Mouse (Mus musculus) spleen, postnatal 36 days (tissue): ENCODE measurements around the gene Sar1b.
"Not testable (repeated sequence)": the region's sequence is repeated elsewhere in the genome, so short reads cannot be mapped to it uniquely, and the experiment has no call there.

ENCODE experiments used
- DNase-seq, 2 experiments: peaks; one replicate each; pipeline ENCODE4 v3.0.0; 2022; ENCODE audit warnings: low spot score in 2 of 2, mixed read lengths in 1 of 2

Gene Sar1b

DNA sequence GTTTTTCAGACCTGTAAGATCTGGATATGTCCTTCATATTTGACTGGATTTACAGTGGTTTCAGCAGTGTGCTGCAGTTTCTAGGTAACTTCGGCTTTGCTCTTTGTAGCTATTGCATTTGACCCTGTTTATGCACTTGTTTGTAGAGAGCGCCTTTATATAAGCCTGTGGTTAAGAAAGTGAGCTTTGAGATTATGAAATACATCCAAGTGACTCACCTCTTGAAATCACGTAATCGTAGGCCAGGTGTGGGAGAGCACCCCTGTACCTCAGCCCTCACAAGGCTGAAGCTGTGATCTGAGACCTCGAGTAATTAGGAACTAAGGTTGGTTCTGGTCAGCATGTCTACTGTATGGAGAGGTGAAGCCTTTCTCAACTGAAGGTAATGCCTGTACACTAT lies 14.0 kb downstream of the Sar1b start:
- no peak for DNase-seq

DNA sequence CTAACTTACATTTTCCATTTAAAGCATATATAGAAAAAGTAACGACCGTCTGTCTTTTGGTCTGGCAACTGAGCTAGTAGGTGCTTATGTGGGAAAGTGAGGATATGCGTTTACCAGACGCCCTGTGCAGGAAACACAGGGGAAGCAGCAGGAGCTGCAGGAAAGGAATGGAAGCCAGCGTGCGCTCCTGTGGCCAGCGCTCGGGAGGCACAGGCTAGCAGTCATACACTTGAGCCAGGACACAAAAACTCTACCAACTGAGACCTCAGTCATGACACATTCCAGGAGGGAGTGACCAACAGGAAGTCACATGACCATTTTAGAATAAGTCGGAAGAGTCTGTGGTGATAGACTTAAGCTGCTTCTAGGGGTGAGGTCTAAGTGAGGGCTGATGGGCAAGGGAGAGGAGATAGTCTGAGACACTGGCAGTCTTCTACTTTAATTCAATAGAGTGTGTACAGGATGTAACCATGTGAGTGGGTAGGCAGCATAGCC lies 17.3 kb downstream of the Sar1b start:
- no peak for DNase-seq

DNA sequence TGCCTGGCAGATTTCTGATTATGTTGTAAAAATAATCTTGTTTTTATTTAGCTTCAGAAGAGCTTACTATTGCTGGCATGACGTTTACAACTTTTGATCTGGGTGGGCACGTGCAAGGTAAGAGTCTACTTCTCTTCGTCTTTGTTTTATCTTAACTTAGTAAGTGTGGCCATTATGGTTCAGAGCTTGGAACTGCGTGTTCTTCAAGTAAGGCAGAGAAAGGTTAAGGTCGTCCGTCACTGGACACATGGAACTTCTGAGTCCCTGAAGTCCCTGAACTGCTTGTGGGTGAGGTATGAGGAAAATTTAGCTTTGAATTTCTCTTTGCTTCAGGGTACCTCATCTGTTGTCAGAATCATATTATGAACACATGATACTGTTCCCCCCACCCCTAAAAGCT lies 19.2 kb downstream of the Sar1b start:
- no peak for DNase-seq

DNA sequence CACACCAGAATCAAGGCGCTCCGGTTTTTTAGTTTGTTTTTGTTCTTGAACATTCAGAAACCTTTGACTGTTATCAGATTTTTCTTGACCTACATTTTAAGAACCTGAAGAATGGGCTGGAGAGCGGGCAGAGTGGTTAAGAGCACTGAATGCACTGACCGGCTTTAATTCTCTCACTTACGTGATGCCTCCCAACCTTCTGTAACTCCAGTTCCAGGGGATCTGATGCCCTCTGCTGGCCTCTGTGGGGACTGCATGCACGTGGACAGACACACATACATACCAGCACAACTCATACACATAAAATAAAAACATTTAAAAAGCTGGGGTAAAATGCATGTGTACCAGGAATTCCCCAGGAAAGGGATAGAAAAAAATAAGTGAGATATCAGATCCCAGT lies 22.4 kb downstream of the Sar1b start:
- peak in 1 of 2 experiments; percentile 21 for DNase-seq

DNA sequence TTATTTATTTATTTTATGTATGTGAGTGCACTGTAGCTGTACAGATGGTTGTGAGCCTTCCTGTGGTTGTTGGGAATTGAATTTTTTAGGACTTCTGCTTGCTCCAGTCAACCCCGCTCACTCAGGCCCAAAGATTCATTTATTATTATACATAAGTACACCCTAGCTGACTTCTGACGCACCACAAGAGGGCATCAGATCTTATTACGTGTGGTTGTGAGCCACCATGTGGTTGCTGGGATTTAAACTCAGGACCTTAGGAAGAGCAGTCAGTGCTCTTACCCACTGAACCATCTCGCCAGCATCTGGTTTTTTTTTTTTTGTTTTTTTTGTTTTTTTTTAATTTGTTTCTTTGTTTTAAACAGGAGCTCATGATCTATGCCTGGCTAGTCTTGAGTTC lies 26.2 kb downstream of the Sar1b start:
- DNase-seq, result not testable (repeated sequence)

DNA sequence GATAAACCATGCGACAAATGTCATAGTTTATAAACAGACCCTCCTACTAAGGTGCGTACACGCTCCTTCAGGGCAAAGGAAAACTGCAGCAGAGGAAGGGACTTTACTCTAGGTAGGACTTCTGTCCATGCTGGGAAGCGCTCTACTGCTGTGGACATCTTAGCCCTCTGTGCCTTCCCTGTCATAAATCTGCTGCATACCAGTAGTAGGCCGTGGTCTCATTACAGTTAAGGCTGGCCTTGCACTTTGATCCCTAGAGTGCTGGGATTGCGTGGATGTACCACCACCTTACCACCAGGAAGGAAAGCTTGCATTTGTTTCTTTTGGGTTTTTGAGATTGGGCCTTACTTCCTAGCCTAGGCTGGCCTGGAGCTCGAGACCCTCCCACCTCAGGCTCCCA lies 27.2 kb downstream of the Sar1b start:
- no peak for DNase-seq

DNA sequence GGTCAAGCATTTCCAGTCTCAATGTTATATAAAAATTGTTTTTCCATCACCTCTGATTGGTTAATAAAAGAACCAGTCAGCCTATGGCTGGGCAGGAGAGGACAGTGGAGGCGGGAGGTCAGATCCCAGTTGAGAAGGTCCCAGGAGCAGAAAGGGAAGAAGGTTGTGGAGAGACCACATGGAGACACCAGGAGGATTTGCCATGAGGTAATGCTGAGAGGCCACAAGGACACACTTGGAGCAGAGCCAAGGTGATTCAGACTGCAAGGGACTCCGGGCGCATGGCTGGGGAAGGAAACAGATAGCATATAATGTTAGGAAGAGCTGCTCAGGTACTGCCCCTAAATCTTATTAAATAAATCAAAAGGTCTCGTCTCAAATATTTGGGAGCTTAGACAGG lies 32.8 kb downstream of the Sar1b start:
- no peak for DNase-seq

DNA sequence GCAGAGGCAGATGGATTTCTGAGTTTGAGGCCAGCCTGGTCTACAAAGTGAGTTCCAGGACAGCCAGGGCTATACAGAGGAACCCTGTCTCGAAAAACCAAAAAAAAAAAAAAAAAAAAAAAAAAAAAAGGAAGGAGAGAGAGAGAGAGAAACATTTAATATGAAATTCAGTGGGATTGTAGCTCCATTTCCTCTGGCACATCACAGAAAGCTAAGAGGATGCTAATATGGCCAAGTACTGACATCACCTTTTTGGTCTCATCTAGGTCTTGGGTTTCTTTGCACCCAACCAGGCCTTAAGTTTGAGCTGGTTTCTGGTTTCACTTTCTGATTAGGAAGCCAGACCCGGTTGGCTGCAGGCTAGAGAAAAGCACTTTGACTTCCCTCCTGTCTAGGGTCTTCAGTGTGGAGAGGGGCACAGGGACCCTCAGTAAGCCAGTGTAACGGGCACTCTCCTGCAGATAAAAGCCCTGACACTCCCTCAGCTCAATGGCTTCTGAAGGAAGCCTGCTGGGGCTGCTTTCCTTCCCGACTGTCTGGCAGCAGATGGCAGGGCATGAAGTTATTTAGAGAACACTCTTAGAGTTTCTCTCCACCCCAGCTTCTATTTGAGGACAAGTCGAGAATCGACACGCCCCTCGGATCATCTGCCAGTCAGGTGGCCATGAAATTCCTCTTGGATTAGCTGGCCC lies 37.3 kb downstream of the Sar1b start:
- DNase-seq, result no peak

DNA sequence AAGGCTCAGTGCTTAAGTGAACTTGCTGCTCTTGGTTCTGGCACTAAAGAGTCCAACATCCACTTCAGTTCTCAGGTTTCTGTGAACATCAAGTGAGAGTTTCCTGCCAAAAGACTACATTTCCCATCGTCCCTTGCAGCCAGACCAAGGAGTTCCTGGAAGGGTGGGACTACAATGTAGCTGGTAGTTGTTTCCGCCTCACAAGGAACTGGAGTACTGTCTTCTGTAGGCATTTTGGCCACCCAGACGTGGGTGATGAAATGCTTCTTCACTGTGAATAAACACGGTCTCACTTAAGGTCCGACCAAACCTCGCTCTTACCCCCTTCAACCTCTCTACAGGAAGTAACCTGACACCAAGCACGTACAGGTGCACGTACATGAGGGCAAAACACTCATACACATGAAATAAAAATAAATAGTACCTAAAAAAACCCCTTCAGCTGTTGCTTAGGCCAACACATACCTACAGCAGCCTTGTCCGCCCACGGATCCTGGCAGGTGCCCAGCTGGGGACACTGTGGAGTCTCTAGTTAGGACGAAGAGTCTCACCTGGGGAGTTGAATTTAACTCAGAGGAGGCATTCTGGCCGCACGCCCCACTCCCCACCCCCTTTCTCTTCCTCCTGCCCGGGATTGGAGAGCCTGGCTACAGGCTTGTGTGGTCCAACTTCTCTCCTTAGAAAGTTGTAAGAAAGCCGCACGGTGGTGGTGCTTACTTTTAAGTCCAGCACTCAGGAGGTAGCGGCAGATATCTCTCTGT lies 41.9 kb downstream of the Sar1b start:
- DNase-seq, result peak; percentile 85 to 87

DNA sequence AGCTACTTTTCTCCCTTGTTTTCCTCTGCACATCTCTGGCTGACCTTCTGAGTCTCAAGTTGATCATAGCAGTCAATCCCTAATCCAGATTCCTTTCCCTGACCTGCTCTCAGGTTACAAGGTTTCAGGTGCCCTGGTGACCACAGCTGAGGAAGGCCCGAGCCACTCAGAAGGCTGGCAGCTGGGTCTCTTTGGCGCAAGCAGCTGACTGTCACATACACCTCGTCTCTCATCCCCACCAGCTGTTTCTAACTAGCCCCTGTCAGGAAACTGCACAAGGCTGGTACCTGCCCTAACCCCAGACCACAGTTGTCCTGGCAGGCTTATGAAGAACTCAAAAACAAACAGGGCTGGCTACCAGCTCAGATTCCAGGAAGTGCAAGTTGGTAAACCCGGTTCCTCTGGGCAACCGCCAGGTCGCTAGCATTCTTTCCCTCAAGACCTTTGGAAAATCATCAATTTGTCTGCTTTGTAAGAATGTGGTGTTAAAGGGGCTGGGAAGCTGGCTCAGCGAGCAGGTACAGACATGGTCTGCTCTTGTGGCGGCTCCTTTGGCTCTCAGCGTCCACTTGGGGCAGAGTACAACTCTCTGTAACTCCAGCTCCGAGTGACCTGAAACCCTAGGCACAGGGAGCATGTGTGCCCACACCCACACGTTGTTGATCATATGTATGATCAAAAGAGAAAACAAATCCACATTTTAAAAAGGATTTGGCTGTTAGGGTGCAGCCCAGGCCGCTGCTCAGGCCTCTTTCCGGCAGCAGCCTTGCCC lies 43.8 kb downstream of the Sar1b start:
- DNase-seq, result no peak

DNA sequence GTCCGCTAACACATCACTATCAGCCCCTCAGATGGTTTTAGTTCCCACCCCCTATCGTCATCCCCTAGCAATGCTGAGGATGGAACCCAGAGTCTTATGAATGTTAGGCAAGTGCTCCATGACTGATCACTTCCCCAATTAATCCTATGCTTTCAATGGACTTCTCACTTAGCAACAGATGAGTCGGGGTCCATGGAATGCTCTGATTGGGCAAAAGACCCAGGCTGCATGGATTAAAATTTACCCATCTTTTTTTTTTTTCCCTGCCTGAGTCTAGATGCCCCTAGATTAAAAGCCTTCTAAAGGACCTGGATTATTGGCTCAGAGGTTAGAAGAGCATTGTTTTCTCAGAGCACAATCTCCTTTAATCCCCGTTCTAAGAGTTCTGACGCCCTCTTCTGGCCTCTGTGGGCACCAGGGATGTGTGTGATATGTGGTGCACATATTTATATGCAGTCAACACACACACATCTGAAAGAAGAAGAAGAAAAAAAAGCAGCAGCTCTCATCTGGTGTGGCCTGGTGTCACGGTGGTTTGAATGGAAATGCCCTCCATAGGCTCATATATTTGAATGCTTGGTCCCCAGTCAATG lies 46.2 kb downstream of the Sar1b start:
- DNase-seq, result peak in 1 of 2 experiments; percentile 35

DNA sequence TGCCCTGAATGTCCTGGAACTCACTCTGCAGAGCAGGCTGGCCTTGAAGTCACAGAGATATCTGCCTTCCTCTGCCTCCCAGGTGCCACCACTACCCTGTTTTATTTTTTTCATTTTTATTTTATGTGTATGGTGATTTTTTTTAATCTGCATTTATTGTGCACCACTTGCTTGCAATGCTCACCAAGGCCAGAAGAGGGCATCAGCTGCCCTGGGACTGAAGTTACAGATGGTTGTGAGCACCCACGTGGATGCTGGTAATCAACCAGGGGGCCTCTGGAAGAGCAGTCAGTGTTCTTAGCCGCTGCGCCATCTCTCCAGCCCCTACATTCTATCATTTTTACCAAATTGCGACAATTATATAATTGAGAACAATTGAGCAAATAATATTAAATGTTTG lies 47.7 kb downstream of the Sar1b start:
- no peak for DNase-seq

DNA sequence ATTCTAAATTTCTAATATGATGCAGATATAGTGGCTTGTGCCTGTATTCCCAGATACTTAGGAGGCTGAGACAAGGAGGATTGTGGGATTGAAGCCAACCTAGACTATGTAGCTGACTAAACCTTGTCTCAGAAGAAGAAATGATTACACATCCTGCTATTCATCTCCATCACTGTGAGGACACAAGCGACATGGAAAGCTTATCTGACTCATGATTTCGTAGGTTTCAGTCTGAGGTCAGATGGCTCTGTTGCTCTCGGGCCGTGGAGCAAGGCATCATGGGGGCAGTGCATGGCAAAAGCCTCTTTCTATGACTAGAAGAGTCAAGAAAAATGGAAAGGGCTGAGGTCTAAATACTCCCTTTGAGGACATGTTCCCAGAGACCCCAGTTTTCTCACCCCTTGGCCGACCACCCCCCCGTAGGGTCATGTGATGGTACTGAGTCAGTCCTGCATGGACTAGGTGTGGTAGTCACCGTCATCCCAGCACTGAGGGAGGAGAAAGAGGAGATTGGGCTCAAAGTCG lies 48.6 kb downstream of the Sar1b start:
- DNase-seq, result no peak

DNA sequence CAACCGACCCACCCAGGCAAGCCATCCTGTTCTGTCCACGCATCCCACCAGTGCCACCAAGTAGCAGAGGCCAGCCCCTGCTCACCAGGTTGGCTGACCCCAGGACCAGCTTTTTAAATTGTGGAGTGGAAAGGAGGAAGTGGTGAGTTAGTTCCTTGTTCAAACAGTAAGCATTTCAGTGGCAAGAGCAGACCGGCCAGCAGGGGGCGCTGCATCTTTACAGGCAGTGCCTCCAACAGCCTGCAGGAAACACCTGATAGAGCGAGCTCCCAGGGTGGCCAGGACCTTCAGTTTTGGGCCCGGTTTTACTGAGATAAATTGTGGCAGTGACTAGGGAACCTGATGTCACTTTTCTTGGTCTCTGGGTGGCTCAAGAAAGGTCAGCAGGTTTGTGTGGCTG lies 54.3 kb downstream of the Sar1b start:
- DNase-seq, result peak; percentile 89 to 92

DNA sequence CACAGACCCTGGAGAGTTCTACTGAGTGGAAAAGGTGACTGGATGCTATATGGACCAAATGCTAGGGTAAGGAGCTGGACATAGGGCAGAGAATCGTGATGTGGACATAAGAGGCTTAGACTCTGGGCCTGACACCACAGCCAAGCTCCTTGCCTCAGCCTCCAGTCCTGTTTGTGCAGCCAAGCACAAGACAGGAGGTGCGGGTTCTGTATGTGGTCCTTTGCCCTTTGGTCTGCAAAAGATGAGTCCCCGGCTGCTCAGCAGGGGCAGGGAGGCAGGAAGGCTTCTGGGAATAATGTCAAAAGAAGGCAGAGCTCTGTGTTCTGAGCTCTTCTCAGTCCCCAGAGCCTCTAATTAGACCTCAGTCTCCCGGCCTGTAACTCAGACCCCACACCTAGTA lies 55.4 kb downstream of the Sar1b start:
- DNase-seq, result no peak

DNA sequence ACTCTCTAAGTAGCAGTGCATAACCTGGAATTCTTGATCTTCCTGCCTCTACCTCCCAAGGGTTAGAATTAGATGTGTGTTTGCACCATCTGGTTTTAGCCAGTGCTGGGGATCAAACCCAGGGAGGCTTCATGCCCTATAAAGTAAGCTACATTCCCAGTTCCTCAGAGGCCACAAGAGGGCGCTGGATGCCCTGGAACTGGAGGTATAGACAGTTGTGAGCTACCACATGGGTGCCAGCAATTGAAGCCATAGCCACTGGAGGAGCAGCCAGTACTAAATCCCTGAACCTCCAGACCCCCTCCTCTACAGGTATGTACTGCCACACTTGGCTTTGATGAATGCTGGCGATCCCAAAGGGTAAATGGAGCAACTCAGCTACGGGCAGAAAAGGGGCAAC lies 56.5 kb downstream of the Sar1b start:
- DNase-seq, result peak; percentile 49 to 68

DNA sequence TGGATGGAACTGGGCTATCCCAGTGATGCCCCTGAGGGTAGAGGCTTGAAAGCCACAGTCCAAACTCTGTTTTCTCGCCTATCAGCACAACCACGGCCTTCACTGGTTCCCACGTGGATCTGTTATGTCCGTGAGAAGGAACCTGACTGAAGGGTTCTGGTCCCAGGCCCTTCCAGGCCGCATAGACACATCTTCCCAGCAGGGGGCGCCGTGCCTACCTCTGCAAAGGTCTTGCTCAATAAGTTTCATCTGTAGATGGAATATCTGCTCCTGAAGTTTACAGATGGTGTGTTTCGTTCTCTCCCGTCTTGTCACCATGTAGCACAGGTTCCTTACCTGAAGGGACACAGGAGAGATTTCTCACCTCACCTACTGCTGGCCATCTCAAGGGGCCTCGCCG lies 57.4 kb downstream of the Sar1b start:
- DNase-seq, result peak; percentile 61 to 69

DNA sequence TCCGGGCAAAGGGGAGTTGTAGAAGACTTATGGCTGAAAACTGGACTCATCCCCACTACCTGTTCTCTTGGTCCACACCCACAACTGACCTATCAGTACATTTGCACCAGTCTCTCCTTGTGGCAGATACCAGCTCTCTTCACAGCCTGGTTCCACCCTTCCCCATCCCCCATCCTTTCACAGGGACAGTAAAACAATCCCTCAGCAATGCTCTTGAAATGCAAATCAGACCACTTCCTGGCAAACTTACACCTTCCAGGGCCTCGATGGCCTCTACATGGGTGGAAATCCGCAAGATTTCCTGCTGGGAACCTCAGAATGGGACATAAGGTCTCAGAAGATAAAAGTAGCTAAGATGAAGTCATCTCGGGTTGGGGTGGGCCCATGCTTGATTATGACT lies 59.2 kb downstream of the Sar1b start:
- DNase-seq, result no peak

DNA sequence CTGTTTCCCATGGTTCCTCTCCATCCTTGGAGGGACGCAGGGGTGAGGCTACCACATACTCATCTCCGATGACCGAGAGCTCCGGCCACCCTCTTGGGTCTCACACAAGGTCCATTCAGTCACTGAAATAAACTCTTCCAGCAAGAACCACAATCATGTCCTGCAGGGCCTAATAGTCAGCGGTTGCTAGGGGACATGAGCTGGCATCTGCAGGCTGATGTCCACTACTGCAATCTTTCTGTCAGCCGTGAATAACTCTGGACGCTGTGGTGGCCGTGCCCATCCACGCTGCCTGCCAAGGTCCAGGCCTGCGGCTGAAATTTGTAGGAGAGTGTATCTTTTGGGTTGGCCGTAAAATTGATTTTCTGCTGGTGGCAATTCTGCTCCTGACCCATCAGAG lies 59.8 kb downstream of the Sar1b start:
- DNase-seq, result no peak

DNA sequence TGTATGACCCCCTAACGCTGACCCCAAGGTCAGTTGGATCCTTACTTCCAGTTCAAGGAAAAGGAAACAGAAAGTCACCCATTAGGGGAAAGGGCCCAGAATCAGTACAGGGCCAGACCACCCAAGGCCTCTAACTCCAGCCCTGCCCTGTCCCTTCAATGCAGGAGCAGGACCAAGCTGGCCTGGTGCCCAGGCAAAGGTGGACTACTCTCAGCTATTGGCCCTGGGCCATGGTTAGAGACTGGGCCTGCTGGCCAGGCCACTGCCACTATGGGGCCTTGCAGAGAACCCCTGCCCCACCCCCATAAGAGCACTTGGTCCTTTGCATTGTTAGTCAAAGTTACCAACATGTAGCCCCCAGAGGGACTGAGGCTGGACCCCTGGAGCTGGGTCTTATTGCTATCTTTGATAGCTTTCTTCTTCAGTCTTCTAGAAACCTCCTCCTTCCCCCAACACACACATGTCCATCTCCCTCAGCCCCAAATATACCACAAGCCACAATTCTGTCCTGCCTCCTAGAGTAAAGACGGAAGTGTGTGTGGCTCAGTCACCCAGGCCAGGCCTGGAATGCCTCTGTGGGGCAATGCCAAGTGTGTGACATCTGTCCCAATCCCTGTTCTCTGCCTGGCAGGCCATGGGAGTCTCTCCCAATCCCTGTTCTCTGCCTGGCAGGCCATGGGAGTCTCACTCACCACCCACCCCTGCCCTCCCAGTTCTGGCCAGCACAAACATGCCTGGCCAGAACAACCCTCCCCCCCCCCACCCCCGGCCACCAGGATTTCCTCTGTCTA lies 60.7 kb downstream of the Sar1b start:
- no peak for DNase-seq

DNA sequence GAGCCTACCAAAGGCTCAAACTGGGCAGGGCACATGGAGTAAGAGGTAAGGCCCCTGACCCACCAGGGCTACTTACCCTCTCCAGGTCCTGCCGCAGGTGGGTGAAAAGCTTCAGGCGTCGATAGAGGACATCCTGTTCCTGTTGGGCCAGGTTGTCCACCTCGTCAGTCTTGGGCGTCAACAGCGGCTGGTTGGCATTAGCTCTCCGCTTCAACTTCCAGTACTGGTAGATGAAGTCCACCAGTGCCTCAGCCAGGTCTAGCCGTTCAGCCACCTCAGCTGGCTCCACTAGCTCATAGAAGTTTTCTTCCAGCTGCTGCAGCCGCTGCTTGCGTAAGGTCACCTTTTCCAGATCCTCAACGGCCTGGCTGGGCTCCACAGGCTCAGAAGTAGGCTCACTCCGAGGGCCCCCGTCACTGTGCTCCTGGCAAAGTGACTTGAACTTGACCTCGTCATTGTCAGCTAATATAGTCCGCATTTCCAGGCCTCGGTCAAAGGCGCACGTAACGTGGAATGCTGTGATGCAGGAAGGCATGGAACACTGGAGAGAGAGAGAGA lies 61.5 kb downstream of the Sar1b start:
- DNase-seq, result no peak
